Mouse (Mus musculus) duodenum, adult 2 months (tissue): ENCODE results near the gene Spc24. TPM values are rescaled to one million over a fixed set of nuclear protein-coding genes. Genes with fewer than 3 reads are reported as not detected.

Experiments used
- polyA plus RNA-seq: library from polyadenylated mRNA; depleted of rRNA; stranded (reverse); fragments of >200 nt; gene quantifications from 2 replicates; pipeline ENCODE4 v1.2.3, GENCODE M21; 2012; ENCODE audit warnings: low replicate concordance; rRNA removed

The Spc24 gene
- 9.2 and 13.7 TPM in 2 replicates for polyA plus RNA-seq

GRCm38 (mm10) chr9:21760155-21761088, at the start of gene Spc24:
Spc24 (minus strand) TSS chr9:21760303.

GRCm38 (mm10) chr9:21798345-21799009, 38.4 kb upstream of the Spc24 start, which contains the start of gene Kank2:
Kank2 (minus strand) TSS chr9:21798744.

GRCm38 (mm10) chr9:21723377-21724146, 36.5 kb downstream of the Spc24 start, which contains the start of gene Ldlr:
Ldlr (plus strand) TSS chr9:21723483.

Other genes starting within 250 kb of the Spc24 start
- 0.84 and 1.1 TPM in 2 replicates for gene AB124611, start 234.1 kb downstream of the Spc24 start, polyA plus RNA-seq
- gene Carm1, start 213.4 kb downstream of the Spc24 start, polyA plus RNA-seq: 41.2 and 56.6 TPM in 2 replicates
- 14.3 and 15.6 TPM in 2 replicates for gene Timm29, start 167.6 kb downstream of the Spc24 start, polyA plus RNA-seq
- 37.1 and 41.0 TPM in 2 replicates for gene Yipf2, start 167.5 kb downstream of the Spc24 start, polyA plus RNA-seq
- 17.2 and 28.1 TPM in 2 replicates for gene Smarca4, start 144.1 kb downstream of the Spc24 start, polyA plus RNA-seq
- 28.7 and 47.8 TPM in 2 replicates for gene Ldlr, start 36.8 kb downstream of the Spc24 start, polyA plus RNA-seq
- gene Kank2, start 38.4 kb upstream of the Spc24 start, polyA plus RNA-seq: 13.1 and 22.7 TPM in 2 replicates
- 18.2 and 18.8 TPM in 2 replicates for gene Angptl8, start 75.2 kb upstream of the Spc24 start, polyA plus RNA-seq
- gene Dock6, start 92.3 kb upstream of the Spc24 start, polyA plus RNA-seq: 43.2 and 51.0 TPM in 2 replicates
- gene Rab3d, start 157.9 kb upstream of the Spc24 start, polyA plus RNA-seq: 32.5 and 58.0 TPM in 2 replicates
- 0.63 and 2.5 TPM in 2 replicates for gene Ccdc159, start 167.2 kb upstream of the Spc24 start, polyA plus RNA-seq
- gene Tmem205, start 167.3 kb upstream of the Spc24 start, polyA plus RNA-seq: 191 and 195 TPM in 2 replicates
- gene Plppr2, start 176.7 kb upstream of the Spc24 start, polyA plus RNA-seq: 6.9 and 11.4 TPM in 2 replicates
- 5.6 and 8.0 TPM in 2 replicates for gene Swsap1, start 195.5 kb upstream of the Spc24 start, polyA plus RNA-seq
- 2.4 and 3.9 TPM in 2 replicates for gene Epor, start 203.2 kb upstream of the Spc24 start, polyA plus RNA-seq
- 2.9 and 12.6 TPM in 2 replicates for gene Rgl3, start 229.1 kb upstream of the Spc24 start, polyA plus RNA-seq
- 0.17 TPM in 1 of 2 replicates, not detected in the other for gene Ccdc151, start 242.3 kb upstream of the Spc24 start, polyA plus RNA-seq
- 118 and 211 TPM in 2 replicates for gene Prkcsh, start 242.5 kb upstream of the Spc24 start, polyA plus RNA-seq